Mouse (Mus musculus) ES-E14 (cell line): ENCODE results near the gene Npas3. TPM values are rescaled to one million over a fixed set of nuclear protein-coding genes. Genes with fewer than 3 reads are reported as not detected.

ENCODE experiments used
- DNase-seq: peaks from one replicate; pipeline ENCODE4 v3.0.0-alpha.2; 2013; ENCODE audit warnings: low read depth, low spot score
- H3K27ac ChIP-seq: 2 replicates; pipeline ENCODE4 v1.5.1; 2012; ENCODE audit warnings: low read depth, mild to moderate bottlenecking, low read length, moderate library complexity, mixed read lengths; ENCODE audit not compliant: poor library complexity, insufficient read depth, severe bottlenecking
- H3K36me3 ChIP-seq: 2 replicates; pipeline ENCODE4 v1.6.1; 2012; ENCODE audit warnings: mild to moderate bottlenecking, low read length, moderate library complexity, mixed read lengths; ENCODE audit not compliant: control insufficient read depth, poor library complexity, insufficient read depth, severe bottlenecking
- H3K4me1 ChIP-seq, 2 experiments: fragments of 150-350 bp in 1 of 2; sonication (generic) in 1 of 2; 2 replicates each; pipeline ENCODE4 v1.6.1; 2012; ENCODE audit warnings: low read length in 2 of 2, mild to moderate bottlenecking in 1 of 2, mixed read lengths in 1 of 2; ENCODE audit not compliant: control insufficient read depth in 2 of 2, insufficient read depth in 2 of 2, poor library complexity in 1 of 2
- H3K4me3 ChIP-seq, 2 experiments: fragments of 150-350 bp in 1 of 2; sonication (generic) in 1 of 2; 2 replicates each; pipeline ENCODE4 v1.5.1; 2012; ENCODE audit warnings: low read length in 2 of 2, low read depth in 1 of 2, mild to moderate bottlenecking in 1 of 2, mixed read lengths in 1 of 2; ENCODE audit not compliant: insufficient read depth in 1 of 2, poor library complexity in 1 of 2, severe bottlenecking in 1 of 2
- H3K9ac ChIP-seq: 2 replicates; pipeline ENCODE4 v1.6.1; 2012; ENCODE audit warnings: low read depth, mild to moderate bottlenecking, low read length, mixed read lengths; ENCODE audit not compliant: poor library complexity, insufficient read depth, severe bottlenecking
- H3K9me3 ChIP-seq: fragments of 150-350 bp; sonication (generic); 2 replicates; pipeline ENCODE4 v1.6.1; 2012; ENCODE audit warnings: low read depth, mild to moderate bottlenecking, low read length; ENCODE audit not compliant: control insufficient read depth, insufficient read depth
- CHD2 ChIP-seq: IDR thresholded peaks from 2 replicates; pipeline ENCODE4 v1.6.1; 2014; ENCODE audit warnings: mild to moderate bottlenecking, low read depth, low read length, inconsistent platforms
- HCFC1 ChIP-seq: IDR thresholded peaks from 2 replicates; pipeline ENCODE4 v1.6.1; 2012; ENCODE audit warnings: low read length, inconsistent platforms, borderline replicate concordance; ENCODE audit not compliant: insufficient read depth
- MAFK ChIP-seq: IDR thresholded peaks from 2 replicates; pipeline ENCODE4 v1.6.1; 2014; ENCODE audit warnings: mild to moderate bottlenecking, low read depth, low read length, inconsistent platforms; ENCODE audit not compliant: insufficient read depth
- ZC3H11A ChIP-seq: IDR thresholded peaks from 2 replicates; pipeline ENCODE4 v1.6.1; 2012; ENCODE audit warnings: low read depth, mild to moderate bottlenecking, inconsistent platforms, low read length, borderline replicate concordance
- ZNF384 ChIP-seq: IDR thresholded peaks from 2 replicates; pipeline ENCODE4 v1.6.1; 2012; ENCODE audit warnings: low read depth, low read length, inconsistent platforms
- in situ Hi-C, 2 experiments: fragments of 600-800 bp; cut with MboI; formaldehyde crosslinking; loops; one replicate each; pipeline ENCODE4 v1.15.1; 2025; ENCODE audit warnings: low sequenced_read_pairs in 2 of 2, inconsistent platforms in 1 of 2; ENCODE audit not compliant: unreplicated experiment in 2 of 2
- total RNA-seq: library from RNA; depleted of rRNA; stranded (reverse); fragments of 300-350 nt; gene quantifications from 2 replicates; pipeline ENCODE4 v1.2.3, GENCODE M21; 2012

The Npas3 gene
- total RNA-seq, 1 experiment = 1.2 TPM

DNA sequence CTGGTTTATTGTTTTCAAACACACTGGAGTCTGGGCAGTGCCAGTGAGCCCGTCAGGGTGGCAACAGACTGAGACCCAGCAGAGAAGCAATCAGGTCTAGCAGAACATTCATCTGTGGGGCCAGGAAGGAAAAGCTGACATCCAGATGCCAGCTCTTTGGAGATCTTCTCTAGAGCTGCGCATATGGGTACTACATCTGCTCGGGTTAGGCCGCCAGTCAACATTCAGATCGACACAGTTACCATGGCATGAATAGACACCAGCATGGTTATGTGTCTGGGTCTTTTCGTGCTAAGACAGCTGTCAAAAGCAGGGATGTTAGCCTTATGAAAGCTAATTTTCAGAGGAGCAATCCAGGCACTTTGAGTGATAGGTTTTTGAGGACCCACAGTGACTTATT lies 407.8 kb downstream of the Npas3 start:
- TF ChIP-seq ZC3H11A (no peak), ZNF384 (no peak), CHD2 (no peak), HCFC1 (no peak), MAFK (no peak)
- no peaks in the 10 kb centered on the region for H3K4me1 ChIP-seq
- no peaks in the 10 kb centered on the region for H3K36me3 ChIP-seq
- no peak overlapping the region for H3K4me3 ChIP-seq
- no peak overlapping the region for H3K27ac ChIP-seq
- no peaks in the 10 kb centered on the region for H3K9me3 ChIP-seq
- no peak for DNase-seq
- H3K9ac ChIP-seq = no peak overlapping the region
- in situ Hi-C loops = no loop called here

DNA sequence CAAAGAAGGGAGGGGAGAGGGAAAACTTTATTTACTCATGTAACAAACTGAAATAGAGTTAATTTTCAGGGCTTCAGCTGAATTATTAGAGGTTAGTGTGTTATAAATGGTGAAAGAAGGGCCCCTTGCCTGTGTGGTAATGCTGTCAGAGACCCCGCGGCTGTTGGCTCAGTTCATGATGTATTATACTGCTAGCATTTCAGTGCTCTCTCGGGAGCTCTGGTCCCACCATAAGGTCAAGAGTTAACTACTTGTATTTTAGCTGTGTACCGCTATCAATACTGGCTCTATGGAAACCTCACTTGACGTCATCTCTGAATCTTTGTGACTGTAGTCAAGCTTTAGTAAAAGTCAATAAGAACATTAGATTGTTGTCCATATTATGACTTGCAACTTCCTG lies 415.6 kb downstream of the Npas3 start:
- in situ Hi-C loops = no loop called here
- Histone ChIP-seq H3K27ac (no peak overlapping the region), H3K4me1 (no peaks in the 10 kb centered on the region), H3K9ac (no peak overlapping the region), H3K9me3 (no peaks in the 10 kb centered on the region), H3K36me3 (no peaks in the 10 kb centered on the region), H3K4me3 (no peak overlapping the region)
- no peak for DNase-seq
- TF ChIP-seq ZC3H11A (no peak), HCFC1 (no peak), ZNF384 (no peak), CHD2 (no peak), MAFK (no peak)

DNA sequence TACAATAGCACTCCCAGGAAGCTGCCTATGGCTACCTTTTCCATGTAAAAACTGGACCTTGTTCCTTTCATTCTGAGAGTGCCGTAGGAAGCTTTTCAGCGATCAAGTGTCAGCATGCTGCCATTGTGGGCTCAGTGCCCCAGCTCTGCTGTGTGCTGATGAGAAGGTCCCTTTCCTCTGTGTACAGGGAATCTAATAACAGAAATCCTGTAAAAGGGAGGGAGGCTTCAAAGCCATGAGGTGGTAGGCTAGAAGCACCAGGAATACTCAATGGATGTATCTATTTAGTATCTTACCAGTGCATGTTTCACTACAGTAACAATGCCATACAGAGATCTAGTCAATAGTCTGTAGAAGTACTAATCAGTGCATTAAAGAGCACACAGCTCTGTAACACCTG lies 423.4 kb downstream of the Npas3 start:
- H3K27ac ChIP-seq = no peak overlapping the region
- H3K36me3 ChIP-seq = no peaks in the 10 kb centered on the region
- no peak overlapping the region for H3K4me3 ChIP-seq
- in situ Hi-C loops = no loop called here
- no peak overlapping the region for H3K9ac ChIP-seq
- no peak for TF ChIP-seq ZNF384
- no peak for TF ChIP-seq CHD2
- no peak for TF ChIP-seq ZC3H11A
- no peak for TF ChIP-seq HCFC1
- TF ChIP-seq MAFK = no peak
- H3K4me1 ChIP-seq = no peaks in the 10 kb centered on the region
- H3K9me3 ChIP-seq = no peaks in the 10 kb centered on the region
- no peak for DNase-seq

DNA sequence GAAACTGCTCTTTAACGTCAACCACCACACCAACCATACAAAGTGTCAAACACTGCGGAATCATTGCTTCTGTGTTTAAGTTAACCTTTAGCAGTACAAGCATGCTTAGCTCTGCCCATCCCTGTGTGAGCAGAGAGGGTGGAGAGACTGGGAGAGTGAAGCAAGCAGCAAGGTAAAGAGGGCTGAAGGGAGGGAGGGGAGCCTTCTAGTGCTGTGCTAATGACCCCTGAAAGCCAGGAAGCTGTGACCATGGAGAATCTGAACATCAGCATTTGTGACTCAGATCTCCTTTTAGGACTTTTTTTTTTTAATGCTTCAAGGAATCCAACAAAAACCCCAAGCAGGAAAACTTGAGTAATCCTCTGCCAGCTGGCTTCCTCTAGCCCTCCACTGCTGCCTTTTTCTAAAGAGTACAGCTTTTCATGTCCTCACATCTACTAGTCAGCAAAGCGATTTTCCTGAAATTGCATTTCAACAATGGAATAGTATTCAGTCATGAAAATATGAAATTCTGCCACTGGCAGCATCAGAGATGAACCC lies 428.7 kb downstream of the Npas3 start:
- in situ Hi-C loops = no loop called here
- no peak overlapping the region for H3K9ac ChIP-seq
- H3K4me1 ChIP-seq = peaks cover 0 to 4% of the 10 kb centered on the region in 2 experiments; a peak in 1 of 4 replicates
- no peaks in the 10 kb centered on the region for H3K36me3 ChIP-seq
- H3K9me3 ChIP-seq = no peaks in the 10 kb centered on the region
- H3K27ac ChIP-seq = no peak overlapping the region
- TF ChIP-seq CHD2 (no peak), MAFK (no peak), HCFC1 (no peak), ZC3H11A (no peak), ZNF384 (no peak)
- DNase-seq = no peak
- no peak overlapping the region for H3K4me3 ChIP-seq

DNA sequence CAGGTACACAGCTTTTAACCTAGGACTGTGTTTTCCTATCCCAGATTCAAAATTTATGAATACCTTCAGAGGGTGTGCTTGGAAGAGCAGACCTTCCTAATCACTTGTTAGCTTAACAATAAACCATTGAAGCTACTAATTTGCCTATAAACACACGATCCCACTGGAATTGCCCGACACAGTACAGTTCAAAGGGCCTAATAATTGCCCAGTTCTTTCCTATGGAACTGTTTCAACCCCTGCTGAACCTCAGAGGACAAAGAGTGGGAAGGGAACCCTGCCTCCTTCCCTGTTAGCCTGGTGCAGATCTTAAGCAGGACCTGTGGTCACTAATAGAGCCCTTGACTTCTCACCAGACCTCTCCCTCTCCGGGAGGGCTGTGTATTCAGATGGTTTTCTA lies 429.7 kb downstream of the Npas3 start:
- DNase-seq = peak; percentile 34
- Histone ChIP-seq H3K9me3 (no peaks in the 10 kb centered on the region), H3K36me3 (no peaks in the 10 kb centered on the region), H3K4me3 (no peak overlapping the region), H3K27ac (no peak overlapping the region), H3K9ac (no peak overlapping the region), H3K4me1 (peaks cover 0 to 4% of the 10 kb centered on the region in 2 experiments; a peak in 1 of 4 replicates)
- in situ Hi-C loops = no loop called here
- TF ChIP-seq MAFK (no peak), ZC3H11A (no peak), CHD2 (no peak), HCFC1 (no peak), ZNF384 (no peak)
